Mouse (Mus musculus) T-cell, adult 2 months (primary cell): ENCODE measurements around the gene Spdef.

ENCODE experiments used
- DNase-seq: peaks from one replicate; pipeline ENCODE4 v3.0.0; 2022; ENCODE audit warnings: low spot score

The Spdef gene

DNA sequence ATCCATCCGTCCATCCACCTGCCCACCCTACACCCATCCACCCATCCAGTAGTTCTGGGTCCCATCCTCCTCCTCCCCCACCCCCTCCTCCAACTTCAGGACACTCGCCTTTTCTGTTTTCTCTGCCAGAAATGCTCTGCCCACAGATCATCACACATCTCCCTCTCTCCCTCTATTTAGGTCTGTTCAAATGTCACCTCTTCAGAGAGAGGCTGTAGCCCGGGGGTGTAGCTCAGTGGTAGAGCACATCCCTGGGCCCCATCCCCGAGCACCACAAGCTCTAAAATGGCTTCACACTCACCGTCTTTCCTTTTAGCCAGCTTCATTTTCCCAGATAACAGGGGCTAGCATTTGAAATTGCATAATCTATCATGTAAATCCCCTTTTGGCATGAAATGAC, 51.0 kb downstream of the Spdef start:
- no peak for DNase-seq

DNA sequence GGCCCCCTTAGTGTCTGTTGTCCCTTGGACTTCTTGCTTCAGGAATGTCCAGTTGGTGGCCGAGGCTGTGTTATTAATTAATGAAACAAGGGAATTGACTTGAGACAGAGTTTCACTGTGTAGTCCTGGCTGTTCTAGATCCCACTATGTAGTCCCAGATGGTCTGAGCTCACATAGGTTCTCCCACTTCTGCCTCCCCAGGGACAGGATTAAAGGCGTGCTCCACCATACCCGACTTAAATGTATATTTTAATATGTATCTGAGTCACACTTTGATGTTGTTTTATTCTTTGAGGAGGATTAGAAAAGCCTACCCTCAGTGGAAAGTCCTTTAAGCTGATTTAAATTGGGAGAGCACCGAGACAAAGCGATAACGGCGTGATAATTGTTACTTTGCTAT, 52.5 kb downstream of the Spdef start:
- no peak for DNase-seq

DNA sequence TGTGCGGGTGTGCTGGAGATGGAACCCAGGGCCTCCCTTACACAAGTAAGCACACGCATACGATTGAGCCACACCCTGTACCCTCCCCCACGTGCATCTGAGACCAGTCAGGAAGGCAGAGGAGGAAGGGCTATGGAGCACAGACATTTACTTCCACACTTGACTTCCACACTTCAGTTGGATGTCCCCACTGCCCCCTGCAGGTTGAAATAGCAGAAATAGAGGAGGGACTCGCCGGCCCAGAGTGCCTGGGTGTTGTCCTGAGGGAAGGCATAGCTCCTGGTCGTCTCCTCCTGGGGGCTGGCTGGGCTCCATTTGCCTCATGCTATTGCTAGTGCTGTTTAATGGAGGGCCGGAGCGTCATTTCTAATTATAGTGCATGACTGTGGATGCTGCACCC, 53.3 kb downstream of the Spdef start:
- DNase-seq = no peak

DNA sequence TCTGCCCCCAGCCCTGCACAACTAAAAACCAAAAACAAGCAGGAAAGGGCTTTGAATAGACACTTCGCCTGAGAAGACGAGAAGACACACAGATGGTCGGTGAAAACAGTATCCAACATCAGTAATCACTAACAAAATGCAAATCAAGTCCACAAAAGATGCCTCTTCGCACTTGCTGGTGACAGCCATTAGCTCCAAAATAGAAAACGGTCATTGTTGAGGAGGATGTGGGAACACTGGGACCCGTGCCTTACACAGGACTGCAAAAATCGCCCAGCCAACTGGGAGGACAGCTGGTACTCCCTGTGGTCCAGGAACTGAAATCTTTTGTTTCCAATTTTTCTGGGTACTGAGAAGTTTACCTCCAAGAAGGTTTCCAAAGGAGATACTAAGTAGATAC, 54.8 kb downstream of the Spdef start:
- no peak for DNase-seq

DNA sequence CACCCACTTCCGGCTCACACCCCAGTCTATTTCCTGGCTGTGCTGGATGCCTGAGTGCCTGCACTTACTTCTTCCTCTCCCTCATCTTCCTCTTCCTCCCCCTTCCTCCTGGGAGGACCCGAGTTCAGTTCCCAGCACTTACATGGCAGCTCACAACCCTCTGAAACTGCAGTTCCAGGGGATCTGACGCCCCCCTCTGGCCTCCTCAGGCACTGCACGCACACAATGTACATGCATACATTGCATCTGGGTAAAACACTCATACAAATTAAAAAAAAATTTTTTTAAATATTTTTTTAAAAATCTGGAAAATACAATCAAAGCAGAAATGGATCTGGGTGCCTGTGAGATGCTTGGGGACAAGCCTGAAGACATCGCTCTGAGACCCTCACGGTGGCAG, 57.0 kb downstream of the Spdef start:
- no peak for DNase-seq
